Mouse (Mus musculus) frontal cortex, postnatal 14 days (tissue): Measurements from ENCODE around the gene Clec9a.

Experiments
- DNase-seq, 2 experiments: peaks; one replicate each; pipeline ENCODE4 v3.0.0; 2022; ENCODE audit warnings: low spot score in 2 of 2

The Clec9a gene

GRCm38 (mm10) chr6:129425217-129425616 lies 16.6 kb downstream of the Clec9a start:
- no peak for DNase-seq

GRCm38 (mm10) chr6:129425812-129426211 lies 17.1 kb downstream of the Clec9a start:
- no peak for DNase-seq

GRCm38 (mm10) chr6:129427281-129427680 lies 18.6 kb downstream of the Clec9a start:
- no peak for DNase-seq

GRCm38 (mm10) chr6:129434239-129434638 lies 25.6 kb downstream of the Clec9a start:
- DNase-seq = no peak

GRCm38 (mm10) chr6:129436025-129436424 lies 27.4 kb downstream of the Clec9a start:
- no peak for DNase-seq

GRCm38 (mm10) chr6:129438033-129438432 lies 29.4 kb downstream of the Clec9a start:
- no peak for DNase-seq

- no peak for DNase-seq
Observed at GRCm38 (mm10) chr6:129449743-129450142, 41.1 kb downstream of the Clec9a start.

- DNase-seq = no peak
Observed at GRCm38 (mm10) chr6:129451411-129452039, 42.9 kb downstream of the Clec9a start, which contains the start of gene Clec1a. Clec1a (minus strand) TSS chr6:129452000.

GRCm38 (mm10) chr6:129471386-129471785 lies 62.7 kb downstream of the Clec9a start:
- no peak for DNase-seq

GRCm38 (mm10) chr6:129472627-129473026 lies 64.0 kb downstream of the Clec9a start:
- DNase-seq = no peak
